Mouse (Mus musculus) naive thymus-derived CD4-positive, alpha-beta T cell, adult 2 months (primary cell): Measurements from ENCODE around the gene Bola2.
A peak's percentile ranks its signal among the peaks of the same experiment; 100 is the strongest.
"Not testable (repeated sequence)": the region's sequence is repeated elsewhere in the genome, so short reads cannot be mapped to it uniquely, and the experiment has no call there.

Experiments
- DNase-seq: peaks from one replicate; pipeline ENCODE4 v3.0.0-alpha.2; 2011; ENCODE audit warnings: low read depth

Gene Bola2

GRCm38 (mm10) chr7:126708175-126708952 lies 13.2 kb downstream of the Bola2 start:
- DNase-seq = peak; percentile 59

- DNase-seq = no peak
Observed at GRCm38 (mm10) chr7:126710266-126710665, 15.1 kb downstream of the Bola2 start.

GRCm38 (mm10) chr7:126711910-126712309 lies 16.7 kb downstream of the Bola2 start:
- no peak for DNase-seq

- DNase-seq = no peak
Observed at GRCm38 (mm10) chr7:126715679-126716078, 20.5 kb downstream of the Bola2 start.

- DNase-seq = no peak
Observed at GRCm38 (mm10) chr7:126717566-126717965, 22.4 kb downstream of the Bola2 start.

GRCm38 (mm10) chr7:126718787-126719337 lies 23.7 kb downstream of the Bola2 start:
- peak; percentile 55 for DNase-seq

- DNase-seq = no peak
Observed at GRCm38 (mm10) chr7:126721635-126722034, 26.4 kb downstream of the Bola2 start.

GRCm38 (mm10) chr7:126725077-126725476 lies 29.9 kb downstream of the Bola2 start:
- no peak for DNase-seq

GRCm38 (mm10) chr7:126725667-126726066 lies 30.5 kb downstream of the Bola2 start:
- no peak for DNase-seq

GRCm38 (mm10) chr7:126730256-126730789 lies 35.1 kb downstream of the Bola2 start:
- DNase-seq = not testable (repeated sequence)

- DNase-seq = no peak
Observed at GRCm38 (mm10) chr7:126736122-126736521, 40.9 kb downstream of the Bola2 start.

GRCm38 (mm10) chr7:126739551-126739950 lies 44.4 kb downstream of the Bola2 start:
- no peak for DNase-seq

GRCm38 (mm10) chr7:126740132-126740735 lies 45.0 kb downstream of the Bola2 start:
- no peak for DNase-seq

GRCm38 (mm10) chr7:126740977-126741376 lies 45.8 kb downstream of the Bola2 start:
- DNase-seq = no peak

GRCm38 (mm10) chr7:126741452-126741851 lies 46.3 kb downstream of the Bola2 start:
- DNase-seq = no peak

- no peak for DNase-seq
Observed at GRCm38 (mm10) chr7:126741964-126742482, 46.8 kb downstream of the Bola2 start.

- DNase-seq = no peak
Observed at GRCm38 (mm10) chr7:126746066-126746465, 50.9 kb downstream of the Bola2 start.

GRCm38 (mm10) chr7:126746798-126747197 lies 51.6 kb downstream of the Bola2 start:
- DNase-seq = no peak

- DNase-seq = no peak
Observed at GRCm38 (mm10) chr7:126748824-126749223, 53.6 kb downstream of the Bola2 start.
